Mouse (Mus musculus) left cerebral cortex, postnatal 25 days (tissue): ENCODE data around the gene Elf2. TPM values are rescaled to one million over a fixed set of nuclear protein-coding genes. Genes with fewer than 3 reads are reported as not detected.
A peak's percentile ranks its signal among the peaks of the same experiment; 100 is the strongest.
"Not testable (repeated sequence)": the region's sequence is repeated elsewhere in the genome, so short reads cannot be mapped to it uniquely, and the experiment has no call there.

ENCODE experiments used
- DNase-seq, 2 experiments: peaks; one replicate each; pipeline ENCODE4 v3.0.0; 2022; ENCODE audit warnings: low spot score in 2 of 2, mixed read lengths in 1 of 2
- intact Hi-C: fragments of 180-260 bp; cut with DNase I; formaldehyde crosslinking; loops from one replicate; pipeline ENCODE4 v1.15.1; 2025
- total RNA-seq, 2 experiments: library from RNA; stranded (reverse); gene quantifications; 2 replicates each; pipeline ENCODE4 v1.2.3; 2021

Gene Elf2
- total RNA-seq, 2 experiments from 2014 or later: 35.6 to 36.4 TPM

DNA sequence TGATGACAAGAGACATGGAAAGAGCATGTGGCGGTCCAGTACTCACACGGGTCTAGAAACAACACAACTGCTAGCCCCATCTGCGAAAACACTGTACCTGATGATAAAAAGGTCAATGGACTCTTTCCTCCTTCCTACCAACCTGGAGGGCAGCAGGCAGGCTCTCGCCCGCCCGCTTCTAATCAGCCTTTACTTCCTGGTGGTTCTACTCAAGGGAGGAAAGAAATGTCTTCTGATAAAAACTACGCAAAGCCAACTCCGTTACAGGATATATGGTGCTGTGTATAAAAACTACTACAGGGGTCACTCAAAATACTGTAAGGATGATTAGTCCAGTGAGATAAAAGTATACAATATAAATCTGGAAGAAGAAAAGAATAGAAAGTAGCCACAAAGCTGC, 5.1 kb downstream of the Elf2 start:
- no peak for DNase-seq
- intact Hi-C loops: no loop called here

DNA sequence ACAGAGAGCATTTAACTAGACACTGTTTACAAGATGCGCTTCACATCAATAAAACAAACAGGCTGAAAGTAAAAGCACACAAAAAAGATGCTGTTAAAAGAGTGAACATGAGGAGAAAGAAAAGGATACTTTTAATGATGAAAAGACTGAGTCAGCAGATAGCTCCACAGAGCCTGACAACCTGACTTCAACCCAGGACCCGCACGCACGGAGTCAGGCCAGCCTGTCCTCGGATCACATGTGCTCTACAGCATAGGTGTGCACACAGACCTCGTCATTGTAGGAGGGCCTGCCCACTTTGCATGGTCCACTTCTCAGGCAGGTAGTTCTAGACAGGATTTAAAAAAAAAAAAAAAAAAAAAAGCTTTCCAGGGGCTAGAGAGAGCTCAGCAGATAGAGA, 6.5 kb downstream of the Elf2 start:
- no peak for DNase-seq

GRCm38 (mm10) chr3:51333234-51333889, 7.1 kb downstream of the Elf2 start:
- DNase-seq: peak in 1 of 2 experiments; percentile 19
- intact Hi-C loops: no loop called here

More for the DNA sequence above, 6.5 kb downstream of the Elf2 start:
- intact Hi-C loops: no loop called here

GRCm38 (mm10) chr3:51330086-51330485, 10.4 kb downstream of the Elf2 start:
- intact Hi-C loops: no loop called here
- no peak for DNase-seq

- no peak for DNase-seq
- intact Hi-C loops: no loop called here
Measured at GRCm38 (mm10) chr3:51328546-51328945, 11.9 kb downstream of the Elf2 start.

DNA sequence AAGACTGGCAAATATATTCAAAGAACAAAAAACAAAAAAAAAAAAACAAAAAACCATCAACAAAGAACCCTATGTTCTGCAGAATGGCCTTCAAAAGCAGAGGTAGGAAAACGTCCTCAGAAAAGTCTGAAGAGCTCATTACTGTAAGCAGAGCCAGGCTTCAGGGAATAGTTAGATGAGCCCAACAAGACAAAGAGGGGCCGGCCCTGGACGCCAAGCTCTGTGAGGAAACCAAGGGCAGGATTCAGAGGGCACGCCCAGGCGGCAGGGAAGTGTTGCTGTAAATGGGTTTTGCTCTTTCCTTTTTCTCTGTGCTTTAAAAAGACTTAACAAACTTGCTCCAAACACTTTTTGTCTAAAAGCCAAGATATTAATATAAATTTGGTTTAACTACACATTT, 12.6 kb downstream of the Elf2 start:
- no peak for DNase-seq
- intact Hi-C loops: no loop called here

DNA sequence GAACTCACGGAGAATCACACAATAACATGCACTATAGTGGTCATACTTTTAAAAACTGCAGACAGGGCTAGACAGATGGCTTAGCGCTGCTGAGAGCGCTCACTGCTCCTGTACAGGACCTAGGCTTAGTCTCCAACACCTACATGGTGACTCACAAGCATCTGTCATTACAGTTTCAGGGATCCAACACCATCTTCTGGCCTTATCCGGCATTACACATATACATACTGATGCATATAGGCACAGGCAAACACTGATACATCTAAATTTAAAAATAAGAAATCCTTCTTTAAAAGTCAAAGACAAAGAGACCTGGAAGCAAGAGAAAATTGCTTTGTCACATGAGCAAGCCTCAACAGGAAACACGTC, 13.1 kb downstream of the Elf2 start:
- DNase-seq: no peak
- intact Hi-C loops: no loop called here

GRCm38 (mm10) chr3:51326664-51327428, 13.6 kb downstream of the Elf2 start:
- DNase-seq: peak in 1 of 2 experiments; percentile 60
- intact Hi-C loops: no loop called here

GRCm38 (mm10) chr3:51325475-51325874, 15.0 kb downstream of the Elf2 start:
- DNase-seq: no peak
- intact Hi-C loops: no loop called here

DNA sequence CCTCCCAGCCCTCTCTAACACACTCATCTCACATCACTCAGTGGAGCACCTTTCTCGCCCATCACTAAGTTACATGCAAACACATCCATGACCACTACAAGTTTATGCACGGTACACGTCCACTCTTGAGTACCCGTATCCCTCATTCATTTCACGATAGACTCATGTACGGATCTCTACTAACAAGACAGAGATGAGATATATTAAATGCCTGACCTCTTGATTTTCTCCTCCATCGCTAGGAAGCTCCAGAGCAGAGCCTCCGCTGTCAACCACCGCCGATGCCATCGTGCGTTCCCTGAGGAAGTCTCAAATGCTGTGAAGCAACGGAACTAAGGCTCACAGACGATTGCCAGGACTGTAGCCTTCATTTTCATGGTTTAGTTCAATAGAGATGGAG, 17.5 kb downstream of the Elf2 start:
- intact Hi-C loops: no loop called here
- DNase-seq: no peak

DNA sequence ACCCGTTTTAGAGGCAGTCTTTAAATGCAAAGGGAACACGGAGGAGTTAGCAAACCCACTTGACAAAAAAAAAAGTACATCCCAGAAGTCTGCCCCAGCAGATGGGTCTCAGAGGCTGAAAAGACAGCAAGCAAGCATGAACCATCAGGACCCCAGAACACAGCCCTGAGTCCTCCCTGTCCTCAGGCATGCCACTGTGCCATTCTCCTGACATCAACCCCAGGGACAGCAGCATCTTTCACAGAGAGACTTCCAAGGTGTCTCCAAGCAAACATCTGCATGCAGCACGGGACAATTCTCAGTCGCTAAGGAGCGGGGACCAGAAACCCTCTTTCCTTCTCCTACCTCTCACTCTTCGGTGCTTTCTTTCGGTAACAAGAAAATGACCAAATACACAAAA, 18.1 kb downstream of the Elf2 start:
- intact Hi-C loops: no loop called here
- DNase-seq: no peak

GRCm38 (mm10) chr3:51321141-51321540, 19.3 kb downstream of the Elf2 start:
- no peak for DNase-seq
- intact Hi-C loops: no loop called here

DNA sequence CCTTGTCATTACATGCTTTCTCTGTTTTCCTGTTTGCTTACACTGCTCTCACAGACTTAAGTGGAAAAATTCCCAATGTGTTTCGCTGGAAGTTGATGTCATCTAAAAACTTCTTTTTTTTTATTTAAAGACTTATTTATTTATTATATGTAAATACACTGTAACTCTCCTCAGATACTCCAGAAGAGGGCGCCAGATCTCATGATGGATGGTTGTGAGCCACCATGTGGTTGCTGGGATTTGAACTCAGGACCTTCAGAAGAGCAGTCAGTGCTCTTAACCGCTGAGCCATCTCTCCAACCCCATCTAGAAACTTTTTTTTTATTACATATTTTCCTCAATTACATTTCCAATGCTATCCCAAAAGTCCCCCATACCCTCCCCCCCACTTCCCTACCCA, 22.4 kb downstream of the Elf2 start:
- DNase-seq, intact Hi-C loops: not testable (repeated sequence)

DNA sequence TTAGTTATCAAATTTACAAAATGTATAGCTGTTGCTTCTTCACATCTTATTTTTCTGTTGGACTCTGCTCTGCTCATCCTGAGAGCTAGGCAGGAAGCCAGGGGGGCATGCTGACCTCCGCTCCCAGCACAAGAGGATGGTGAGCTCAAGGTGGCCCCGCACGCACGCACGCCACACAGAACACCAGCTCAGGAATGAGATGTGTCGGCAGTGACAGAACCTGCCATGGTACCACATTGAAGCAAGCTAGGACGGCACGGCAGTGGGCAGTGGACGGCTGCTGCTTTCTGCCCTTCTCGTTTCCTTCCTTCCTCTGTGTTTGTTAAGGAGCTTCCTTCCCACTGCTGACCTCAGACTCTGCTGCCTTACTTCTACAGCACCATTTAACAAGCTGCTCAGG, 23.6 kb downstream of the Elf2 start:
- intact Hi-C loops: no loop called here
- DNase-seq: no peak

DNA sequence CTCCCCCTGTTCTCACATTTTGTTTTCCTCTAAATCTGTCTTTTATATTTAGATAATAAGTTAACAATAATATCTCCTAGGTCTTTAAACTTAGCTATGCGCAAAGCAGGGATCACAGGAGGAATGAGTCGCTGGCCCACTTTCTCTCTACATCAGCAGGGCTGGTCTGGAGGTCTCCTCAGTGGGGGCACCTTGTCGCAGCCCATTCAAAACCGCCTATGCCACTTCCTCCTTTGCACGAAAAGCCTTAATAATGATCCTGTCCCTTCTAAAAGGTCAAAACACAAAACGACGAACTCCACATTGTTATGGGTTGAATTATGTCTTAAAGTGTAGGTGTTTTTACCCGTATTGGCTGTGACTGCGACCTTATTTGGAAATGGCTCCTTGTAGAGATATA, 28.8 kb downstream of the Elf2 start:
- intact Hi-C loops: no loop called here

GRCm38 (mm10) chr3:51310098-51310497, 30.4 kb downstream of the Elf2 start:
- intact Hi-C loops: no loop called here
- DNase-seq: no peak

More for the DNA sequence above, 28.8 kb downstream of the Elf2 start:
- no peak for DNase-seq

DNA sequence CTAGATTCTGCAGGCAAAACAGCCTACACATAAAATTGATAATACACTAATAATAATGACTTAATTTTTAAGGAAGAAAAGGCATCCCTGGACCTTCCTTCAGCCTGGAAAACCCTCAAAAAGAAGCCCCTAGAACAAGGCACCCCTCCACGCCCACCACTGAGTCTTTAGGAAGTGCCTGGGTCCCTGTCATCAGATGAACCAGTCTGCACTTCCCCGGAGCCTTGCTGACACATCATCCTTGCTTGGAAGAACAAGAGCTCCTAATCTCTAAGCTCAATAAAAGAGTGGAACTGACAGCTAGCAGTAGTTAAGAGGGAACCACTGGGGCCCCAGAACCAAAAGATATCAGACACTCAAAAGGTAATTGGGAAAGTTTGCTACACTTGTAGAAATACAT, 33.8 kb downstream of the Elf2 start:
- intact Hi-C loops: no loop called here
- DNase-seq: no peak

DNA sequence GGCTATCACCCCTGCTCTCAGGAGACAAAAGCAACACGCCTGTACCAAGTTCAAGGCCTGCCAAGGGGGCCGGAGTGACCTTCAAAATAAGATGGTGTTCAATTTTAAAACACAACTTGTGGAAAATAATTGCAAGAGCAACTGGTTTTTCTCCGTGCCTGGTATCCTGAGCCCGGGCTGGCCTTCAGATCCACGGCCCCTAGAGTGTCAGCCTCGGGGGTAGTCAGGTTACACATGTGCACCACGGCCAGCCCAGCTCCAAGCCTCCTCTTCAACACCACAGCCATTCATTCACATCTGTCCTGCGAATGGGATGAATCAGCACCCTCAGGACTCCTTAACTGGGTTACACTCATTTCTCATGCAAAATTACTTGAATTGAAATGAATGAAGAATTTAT, 34.5 kb downstream of the Elf2 start:
- intact Hi-C loops: no loop called here
- DNase-seq: no peak

DNA sequence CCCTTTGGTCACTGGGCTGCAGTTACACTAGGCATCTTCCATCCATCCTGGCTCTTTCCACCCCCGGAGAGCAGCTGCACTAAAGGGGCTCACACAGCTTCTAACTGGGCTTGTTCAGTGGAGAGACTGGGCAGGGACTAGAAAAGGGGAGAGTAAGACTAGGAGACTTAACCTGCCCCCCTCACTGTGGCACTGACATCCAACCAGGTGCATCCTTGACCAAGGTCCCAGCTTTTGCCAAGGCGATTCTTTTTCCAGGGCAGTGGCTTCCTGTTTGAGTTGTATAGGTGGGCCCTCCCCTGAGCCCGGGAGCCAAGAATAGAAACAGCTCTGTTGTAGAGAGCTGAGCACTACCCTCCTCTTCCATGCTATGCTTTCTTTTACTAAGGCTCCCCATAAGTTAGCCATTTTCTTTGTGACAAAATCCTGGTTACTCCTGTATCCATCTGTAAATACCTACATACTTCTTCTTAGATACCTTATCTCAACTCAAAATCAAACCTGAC, 37.4 kb downstream of the Elf2 start:
- DNase-seq: no peak
- intact Hi-C loops: no loop called here

DNA sequence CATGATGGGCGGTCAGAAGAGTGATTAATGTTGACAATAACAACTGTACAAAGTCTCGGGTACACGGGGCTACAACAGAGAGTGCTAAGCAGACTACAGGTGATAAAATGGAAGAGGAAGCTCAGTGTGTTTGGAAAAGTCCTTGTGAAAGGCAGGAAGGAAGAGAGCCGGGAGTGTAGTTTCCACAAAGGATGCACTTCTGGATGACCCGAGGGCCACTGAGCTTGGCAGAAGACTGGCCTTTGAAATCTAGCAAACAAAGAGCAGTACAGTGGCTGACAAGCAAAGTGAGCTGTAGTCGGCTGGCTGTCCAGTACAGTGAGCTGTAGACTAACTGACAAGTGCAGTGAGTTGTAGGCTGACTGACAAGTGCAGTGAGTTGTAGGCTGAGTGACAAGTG, 38.9 kb downstream of the Elf2 start:
- intact Hi-C loops: no loop called here
- DNase-seq: no peak

GRCm38 (mm10) chr3:51296790-51297189, 43.7 kb downstream of the Elf2 start:
- no peak for DNase-seq

More at GRCm38 (mm10) chr3:51296790-51297189, 43.7 kb downstream of the Elf2 start:
- intact Hi-C loops: no loop called here
